Mouse (Mus musculus) granulocyte monocyte progenitor cell, adult 5-6 weeks (primary cell): Measurements from ENCODE around the gene Padi6. TPM values are rescaled to one million over a fixed set of nuclear protein-coding genes. Genes with fewer than 3 reads are reported as not detected.

Experiments used
- ATAC-seq: replicated peaks from 2 replicates; pipeline ENCODE4 v1.8.0; 2016; ENCODE audit warnings: mild to moderate bottlenecking, moderate TSS enrichment, inconsistent platforms; ENCODE audit not compliant: poor library complexity, severe bottlenecking
- total RNA-seq, 2 experiments: library from RNA; stranded (forward) in 1 of 2; stranded (reverse) in 1 of 2; fragments of 200-712, 200-1000 nt in 1 of 2; fragments of >200 nt in 1 of 2; fragmentation: Nextera tagmentation in 1 of 2; gene quantifications; 2 replicates each; pipeline ENCODE4 v1.2.3; 2014 to 2017

The Padi6 gene
- total RNA-seq, 2 experiments from 2014 or later = not detected

DNA sequence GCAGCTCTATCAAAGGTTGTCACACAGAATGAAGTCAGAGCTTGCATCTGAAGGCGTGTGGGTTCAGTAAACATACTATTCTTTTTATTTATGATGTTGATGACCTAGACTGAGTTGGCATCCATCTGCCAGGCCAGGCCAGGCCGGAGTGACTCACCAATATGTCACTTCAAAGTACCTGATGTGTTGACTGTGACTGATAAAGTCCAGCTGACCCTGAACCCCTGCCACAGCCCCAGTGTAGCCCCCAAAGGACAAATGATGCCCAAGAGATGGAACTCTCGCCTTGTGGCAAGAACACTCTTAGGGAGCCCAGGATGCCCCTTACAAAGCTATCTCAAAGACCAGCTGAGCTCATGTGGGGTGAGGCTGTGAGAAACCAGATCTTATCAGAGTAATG, 13.4 kb upstream of the Padi6 start:
- no peak for ATAC-seq

DNA sequence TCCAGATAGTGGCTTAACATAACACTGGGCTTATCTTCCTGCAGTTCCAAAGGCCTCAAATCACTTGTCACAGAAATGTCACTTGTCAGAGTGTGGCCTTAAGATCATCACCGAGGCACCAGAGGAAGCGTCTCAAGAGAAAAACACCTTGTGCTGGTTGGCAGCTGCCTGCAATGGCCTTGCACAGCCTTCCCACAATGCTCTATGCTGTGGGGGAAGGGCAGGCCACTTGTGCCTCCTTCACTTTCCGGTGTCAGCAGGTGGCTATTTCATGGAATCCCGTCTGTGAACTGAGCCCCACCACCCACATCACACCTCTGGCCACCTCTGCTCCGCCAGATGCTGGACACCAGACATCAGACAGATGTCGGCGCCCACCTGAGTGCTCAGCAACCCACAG, 10.9 kb upstream of the Padi6 start:
- ATAC-seq = no peak

DNA sequence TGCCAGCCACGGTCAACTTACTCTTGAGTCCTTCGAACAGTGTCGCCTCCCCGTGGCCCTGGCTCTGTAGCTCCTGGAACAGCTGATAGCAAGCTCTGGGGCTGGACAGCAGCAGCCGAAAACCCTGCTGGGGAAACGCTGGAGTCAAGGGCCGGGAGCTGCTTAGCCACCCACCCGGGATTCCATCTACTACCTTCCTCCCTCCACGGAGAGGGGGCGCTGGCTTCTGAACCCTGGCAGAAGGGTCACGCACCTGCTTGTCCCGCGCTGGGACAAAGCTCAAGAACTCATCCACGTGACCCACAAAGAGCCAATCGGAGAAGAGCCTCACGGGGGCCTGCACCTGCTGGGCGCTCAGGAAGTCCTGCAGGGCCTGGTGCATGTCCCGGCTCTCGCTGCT, 7.9 kb upstream of the Padi6 start:
- peak; percentile 31 for ATAC-seq

DNA sequence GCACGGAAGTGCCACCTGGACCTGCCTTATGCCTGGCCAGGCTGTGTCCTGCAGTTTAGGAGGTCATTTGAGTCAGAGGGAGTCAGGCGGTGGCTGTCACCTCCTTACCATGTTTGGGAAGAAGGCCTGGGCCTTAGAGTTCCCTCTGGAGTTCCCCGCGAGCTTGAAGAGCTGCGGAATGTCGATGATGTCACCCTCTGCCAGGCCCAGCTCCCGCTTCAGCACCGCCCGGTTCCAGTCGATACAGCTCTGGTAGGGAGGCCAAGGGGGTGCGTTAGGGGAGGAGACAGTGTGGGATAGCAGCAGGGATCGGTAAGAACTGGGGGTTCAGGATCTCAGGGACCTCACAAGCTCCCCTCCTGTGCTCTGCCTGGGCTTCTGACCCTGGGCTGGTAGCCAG, 5.5 kb upstream of the Padi6 start:
- no peak for ATAC-seq

DNA sequence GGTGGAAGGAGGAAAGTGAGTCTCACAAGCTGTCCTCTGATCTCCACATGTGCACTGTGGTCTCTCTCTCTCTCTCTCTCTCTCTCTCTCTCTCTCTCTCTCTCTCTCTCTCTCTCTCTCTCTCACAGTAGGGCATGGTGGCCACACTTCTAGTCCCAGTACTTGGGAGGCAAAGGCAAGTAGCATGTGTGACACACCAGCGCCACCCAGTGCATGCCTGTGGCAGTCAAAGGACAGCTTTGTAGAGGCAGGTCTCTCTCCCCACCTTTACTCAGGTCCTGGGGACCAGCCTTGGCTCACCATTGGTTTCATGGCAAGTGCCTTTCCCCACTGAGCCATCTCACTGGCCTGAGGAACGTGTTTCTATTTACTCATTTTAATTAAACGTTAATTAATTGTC, 2.2 kb upstream of the Padi6 start:
- peak; percentile 69 for ATAC-seq

DNA sequence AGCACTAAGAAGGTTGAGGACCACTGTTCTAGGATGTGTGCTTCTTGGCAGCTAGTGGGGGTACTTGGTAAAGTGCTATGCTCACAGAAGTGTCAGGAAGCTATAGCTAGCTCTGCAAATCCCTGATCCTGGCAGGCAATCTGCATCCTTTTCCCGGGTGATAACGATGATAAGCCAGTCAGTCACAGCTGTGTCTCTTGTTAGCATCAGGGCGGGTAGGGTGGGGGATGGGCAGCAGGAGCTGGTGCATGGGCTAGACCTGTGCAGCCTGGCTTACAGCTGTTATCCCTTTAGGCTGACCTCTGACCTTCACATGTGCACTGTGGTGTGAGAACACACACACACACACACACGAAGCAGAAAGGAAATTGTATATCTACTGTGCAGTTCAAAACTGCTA, 643 bp upstream of the Padi6 start:
- ATAC-seq = no peak

DNA sequence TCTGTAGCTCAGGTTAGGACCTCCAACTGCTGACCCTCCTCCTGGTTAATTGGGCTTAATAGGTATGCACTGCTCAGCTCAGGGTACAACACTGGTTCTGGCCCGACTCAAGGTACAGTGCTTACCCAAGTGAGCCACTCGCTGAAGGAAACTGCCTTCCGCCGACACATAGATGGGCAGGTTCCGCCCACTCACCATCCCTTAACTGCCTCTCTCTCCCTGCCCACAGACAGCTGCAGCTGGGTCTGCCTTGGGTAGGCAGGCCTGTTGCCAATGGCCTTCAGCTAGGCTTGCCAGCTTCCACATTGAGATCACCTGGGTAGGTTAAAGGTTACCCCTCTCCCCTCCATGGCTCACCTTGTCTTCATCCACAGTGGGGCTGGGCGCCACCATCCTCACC, 1.0 kb downstream of the Padi6 start:
- 0 out of 2 replicates have a peak, but pooled peaks have one; percentile 3 for ATAC-seq

DNA sequence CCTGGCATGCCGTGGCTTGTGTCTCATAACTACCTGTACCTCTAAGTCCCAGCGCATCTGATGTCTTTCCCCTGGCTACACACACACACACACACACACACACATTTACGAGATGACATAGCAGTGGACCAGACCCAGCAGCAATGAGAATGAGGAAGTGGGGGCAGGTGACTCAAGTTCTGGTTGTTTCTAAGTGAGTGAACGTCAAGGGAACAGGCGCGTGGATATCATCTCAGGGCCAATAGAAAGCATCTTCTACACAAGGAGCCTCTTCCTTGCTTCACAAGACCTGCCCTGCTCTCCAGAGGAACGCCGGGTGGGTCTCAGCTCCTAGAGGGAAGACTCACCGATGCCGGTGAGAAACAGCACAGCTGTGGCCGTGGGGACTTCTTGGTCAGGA, 1.8 kb downstream of the Padi6 start:
- ATAC-seq = peak; percentile 65

DNA sequence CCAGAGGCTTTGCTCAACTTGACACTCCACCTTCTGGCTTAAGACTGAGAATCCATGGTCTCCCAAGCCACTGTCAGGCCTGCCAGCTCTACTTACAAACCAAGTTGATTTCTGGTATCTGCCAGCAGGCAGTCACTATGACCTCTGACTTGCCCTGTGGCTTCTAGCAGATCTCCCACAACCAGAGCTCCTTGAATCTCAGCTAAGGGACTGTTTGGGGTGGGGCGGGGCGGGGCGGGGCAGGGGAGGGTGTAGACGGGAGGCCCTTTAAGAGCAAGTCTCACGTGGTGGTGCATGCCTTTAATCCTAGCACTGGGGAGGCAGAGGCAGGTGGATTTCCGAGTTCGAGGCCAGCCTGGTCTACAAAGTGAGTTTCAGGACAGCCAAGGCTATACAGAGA, 9.6 kb downstream of the Padi6 start:
- no peak for ATAC-seq

DNA sequence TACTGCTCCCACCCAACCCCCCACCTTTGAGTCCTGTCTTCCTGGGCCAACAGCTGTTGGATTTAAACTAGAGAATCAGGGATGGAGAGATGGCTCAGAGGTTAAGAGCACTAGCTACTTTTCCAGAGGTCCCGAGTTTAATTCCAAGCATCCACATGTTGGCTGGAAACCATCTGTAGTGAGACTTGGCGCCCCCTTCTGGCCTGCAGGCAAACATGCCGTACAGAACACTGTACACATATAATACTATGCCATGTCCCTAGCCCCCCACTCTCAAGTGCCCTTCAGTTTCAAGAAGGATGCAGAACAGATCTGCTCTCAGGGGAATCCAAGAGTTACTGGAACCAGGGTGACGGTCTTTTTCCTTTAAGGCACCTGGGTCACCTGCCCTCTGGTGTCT, 10.8 kb downstream of the Padi6 start:
- ATAC-seq = no peak

DNA sequence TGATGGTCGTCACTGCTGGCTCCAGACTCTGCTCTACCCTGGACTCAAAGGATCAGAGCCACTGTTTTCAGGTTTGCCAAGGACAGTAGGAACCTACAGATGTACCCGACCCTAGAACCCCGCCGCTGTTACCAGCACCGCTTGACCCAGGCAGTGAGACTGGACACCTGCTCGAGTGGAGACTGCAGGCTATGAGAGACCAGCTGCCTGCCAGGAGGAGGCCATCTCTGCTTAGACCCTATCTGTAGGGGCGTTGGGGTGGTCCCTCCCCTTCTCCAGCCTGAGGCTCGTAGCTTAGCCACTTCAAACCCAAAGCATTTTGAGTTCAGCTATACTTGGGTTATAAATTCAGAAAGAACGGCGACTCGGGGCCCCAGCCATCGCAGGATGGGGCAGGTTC, 15.5 kb downstream of the Padi6 start:
- ATAC-seq = no peak

DNA sequence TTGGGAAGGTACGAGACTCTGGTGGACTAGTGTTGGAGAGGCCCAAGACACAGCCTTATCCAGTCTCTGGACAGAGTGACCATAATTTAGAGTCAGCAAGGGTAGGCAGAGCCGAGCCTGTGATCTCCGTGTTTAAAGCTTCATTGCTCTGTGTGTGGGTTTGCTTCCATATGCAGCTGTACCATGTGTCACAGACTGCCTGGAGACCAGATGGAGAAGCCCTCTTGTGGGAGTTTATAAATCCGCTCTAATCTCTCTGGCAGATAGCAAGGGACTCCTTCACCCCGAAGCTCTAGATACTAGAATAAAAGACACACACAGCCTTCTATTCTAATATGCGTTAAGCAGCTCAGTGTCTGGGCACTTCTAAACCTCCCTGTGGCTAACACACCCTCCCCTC, 17.7 kb downstream of the Padi6 start:
- ATAC-seq = no peak

DNA sequence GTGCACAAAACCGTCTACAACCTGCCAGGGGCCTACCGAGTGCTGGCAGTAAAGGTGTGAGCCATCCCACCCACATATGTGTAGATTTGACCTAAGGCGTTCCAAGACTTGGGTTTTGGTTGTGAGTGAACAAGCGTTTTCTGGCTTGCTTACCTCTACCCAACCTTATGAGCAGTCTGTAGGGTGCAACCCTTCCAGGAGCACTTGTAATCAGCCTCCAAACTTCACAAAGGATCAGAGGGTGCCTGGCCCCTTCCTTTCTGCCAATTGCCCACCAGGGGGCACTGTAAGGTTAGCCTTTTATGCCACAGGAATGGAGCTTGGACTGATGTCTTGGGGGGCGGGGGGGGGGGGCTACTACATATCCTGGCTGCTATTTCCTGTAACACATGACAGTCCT, 18.6 kb downstream of the Padi6 start:
- 0 out of 2 replicates have a peak, but pooled peaks have one; percentile 25 for ATAC-seq

DNA sequence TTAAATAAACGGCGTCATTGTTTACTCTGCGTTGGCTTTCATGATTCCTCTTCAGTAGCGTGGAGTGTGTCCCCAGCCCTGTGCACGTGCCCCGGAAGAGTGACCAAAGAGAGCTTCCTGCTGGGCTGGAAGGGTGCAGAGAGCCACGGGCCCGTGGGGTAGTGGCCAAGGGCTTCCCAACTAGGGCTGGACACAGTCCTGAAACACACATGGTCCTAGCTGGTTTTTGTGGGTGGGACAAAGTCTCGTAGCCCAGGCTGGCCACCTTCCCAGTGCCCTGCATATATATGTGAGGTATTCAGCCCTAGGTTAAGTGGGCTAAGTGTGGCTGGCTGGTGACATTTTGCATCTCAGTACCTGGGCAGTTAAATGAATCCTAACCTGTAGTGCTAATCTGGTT, 19.3 kb downstream of the Padi6 start:
- ATAC-seq = no peak

DNA sequence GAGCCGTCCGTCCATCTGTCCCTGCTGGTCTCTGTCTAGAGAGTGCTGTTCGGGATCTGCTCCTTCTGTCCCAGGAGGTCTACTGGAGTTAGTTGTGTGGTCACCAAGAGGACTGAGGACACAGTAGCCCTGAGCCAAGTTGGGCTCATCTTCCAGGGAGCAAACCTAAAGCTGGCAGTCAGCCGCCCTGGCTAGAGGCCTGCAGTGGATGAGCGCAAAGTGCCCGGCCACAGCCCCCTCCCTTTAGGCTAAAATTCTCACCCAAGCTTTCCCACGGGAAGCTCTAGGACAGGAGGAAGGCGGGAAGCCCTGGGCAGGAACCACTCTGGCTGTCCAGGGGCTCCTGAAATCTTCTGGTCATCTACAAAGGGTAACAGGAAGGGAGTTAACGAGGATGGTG, 19.7 kb downstream of the Padi6 start:
- ATAC-seq = no peak

DNA sequence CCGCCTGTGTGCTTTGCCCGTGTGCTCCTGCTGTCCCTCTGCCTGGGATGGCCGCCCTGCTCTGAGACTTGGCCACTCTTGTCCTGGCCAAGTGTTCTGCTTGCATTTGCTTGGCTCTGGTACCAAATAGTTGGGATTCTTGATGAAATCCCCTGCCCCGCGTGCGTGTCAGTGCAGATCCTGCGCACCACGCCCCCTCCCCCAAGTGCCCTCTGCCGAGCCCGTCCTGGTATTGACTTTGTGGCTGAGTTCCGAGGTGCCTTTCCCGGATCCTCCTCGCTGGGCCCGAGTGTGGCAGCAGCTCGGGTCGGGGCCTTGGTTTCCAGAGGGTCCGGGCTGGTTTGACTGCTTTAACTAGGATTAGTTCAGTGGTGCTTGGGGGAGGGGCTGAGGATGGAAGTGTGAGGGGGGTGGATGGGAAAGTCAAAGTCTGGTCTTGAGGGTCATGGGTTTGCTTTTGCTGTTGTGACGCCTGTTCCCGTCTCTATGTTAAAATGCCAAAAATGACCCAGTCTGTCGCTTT, 20.4 kb downstream of the Padi6 start:
- no peak for ATAC-seq

DNA sequence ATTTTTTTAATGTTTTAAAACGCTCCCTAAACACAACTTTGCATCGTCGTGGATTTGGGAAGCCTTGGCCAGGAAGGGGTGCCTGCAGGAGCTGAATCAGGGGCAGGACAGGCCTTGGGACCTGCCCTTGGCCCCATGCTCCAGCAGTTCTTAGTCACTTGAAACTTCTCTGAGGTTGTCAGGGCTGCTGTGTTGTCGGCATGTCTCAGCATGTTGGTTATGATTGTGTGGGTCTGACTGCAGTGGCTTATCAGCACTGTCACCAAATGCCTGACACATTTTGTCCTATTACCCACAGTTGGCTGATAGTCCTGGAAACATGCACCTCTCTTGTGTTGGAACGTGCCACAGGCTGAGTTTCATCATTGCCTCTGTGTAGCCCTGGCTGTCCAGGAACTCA, 22.4 kb downstream of the Padi6 start:
- no peak for ATAC-seq

DNA sequence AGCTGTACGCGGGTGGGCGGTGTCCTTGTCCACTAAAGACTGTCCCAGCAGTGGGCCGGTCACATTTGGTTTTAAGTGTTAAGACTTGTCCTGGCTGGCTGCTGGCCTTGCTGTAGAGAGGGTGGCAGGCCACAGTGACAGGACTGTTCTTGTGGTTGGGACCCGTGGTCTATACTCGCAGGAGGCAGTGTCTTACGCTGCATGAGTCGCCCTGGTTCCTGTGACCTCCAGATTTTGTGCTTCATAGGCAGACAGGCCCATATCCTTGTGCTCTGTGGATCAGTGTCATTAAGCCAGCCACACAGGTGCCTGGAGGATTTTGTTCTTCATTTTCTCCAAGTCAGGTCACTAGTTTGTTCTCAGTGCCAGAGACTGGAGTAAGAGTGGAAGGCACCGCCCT, 24.0 kb downstream of the Padi6 start:
- no peak for ATAC-seq

DNA sequence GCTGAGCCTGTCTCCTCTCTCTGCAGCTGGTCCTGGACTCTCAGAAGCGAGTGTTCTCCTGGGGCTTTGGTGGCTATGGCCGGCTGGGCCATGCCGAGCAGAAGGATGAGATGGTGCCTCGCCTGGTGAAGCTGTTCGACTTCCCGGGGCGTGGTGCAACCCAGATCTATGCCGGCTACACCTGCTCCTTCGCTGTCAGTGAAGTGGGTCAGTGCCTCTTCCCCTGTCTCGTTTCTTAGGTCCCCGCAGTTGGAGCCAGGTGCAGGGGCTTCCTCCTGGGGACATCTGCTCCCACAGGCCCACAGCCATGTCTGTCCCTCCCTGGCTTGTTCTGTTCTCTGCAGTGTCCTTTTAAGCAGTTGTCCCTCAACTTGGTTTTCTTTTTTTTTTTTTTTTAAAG, 25.4 kb downstream of the Padi6 start:
- no peak for ATAC-seq

DNA sequence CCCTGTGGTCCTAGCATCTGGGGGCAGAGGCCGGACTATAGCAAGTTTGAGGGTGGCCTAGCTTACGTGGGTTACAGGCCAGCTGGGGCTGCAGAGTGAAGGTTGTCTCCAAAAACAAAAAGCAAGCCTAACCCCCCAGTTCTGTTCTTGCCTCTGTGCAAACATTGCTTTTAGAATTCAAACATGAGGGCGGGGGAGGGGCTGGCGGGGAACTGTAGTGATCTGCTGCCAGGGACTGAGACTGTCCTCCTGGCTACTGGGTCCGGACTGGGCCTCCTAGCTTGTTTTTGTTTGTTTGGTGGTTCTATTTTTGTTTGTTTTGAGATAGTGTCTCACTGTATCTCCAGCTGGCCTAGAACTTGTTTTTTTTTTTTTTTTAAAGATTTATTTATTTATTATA, 27.9 kb downstream of the Padi6 start:
- ATAC-seq = no peak

DNA sequence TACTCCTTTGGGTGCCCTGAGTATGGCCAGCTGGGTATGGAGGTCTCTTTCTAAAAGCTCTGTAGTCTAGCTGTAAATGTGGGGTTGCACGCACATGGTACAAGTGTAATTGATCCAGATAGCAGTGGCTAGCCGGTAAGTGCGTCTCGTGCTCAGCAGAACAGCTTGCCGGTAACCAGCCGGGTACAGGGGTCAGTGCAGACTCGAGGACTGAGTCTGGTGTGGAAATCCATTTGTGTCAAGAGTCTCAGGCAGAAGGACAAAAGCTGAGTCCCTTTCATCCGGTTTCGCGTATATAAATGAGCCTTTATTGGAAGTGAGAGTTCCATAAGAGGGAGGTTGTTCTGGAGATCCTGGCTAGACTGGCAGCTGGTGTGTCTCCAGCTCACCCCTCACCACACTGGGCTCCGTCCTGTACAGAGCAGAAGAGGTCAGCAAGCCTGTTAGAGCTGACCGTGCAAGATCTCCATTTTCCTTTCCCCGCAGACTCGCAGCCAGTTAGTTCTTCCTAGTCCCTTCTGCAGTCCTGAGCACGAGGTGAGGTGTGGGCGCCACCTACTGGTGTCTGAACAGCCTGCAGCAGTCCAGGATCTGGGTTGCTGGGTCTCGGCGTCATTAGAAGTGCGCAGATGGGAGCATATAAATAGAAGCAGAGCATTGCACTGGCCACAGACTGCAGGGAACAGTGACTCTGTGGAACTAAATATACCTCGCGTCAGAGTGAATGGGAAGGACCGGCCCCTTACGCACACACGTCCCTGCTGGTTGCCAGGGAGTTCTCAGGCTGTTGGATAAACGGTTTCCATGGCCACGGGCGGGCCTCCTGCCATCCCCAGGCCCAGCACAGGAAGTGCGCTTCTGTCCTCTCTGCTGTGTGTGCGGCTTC, 28.7 kb downstream of the Padi6 start:
- ATAC-seq = peak; percentile 81

DNA sequence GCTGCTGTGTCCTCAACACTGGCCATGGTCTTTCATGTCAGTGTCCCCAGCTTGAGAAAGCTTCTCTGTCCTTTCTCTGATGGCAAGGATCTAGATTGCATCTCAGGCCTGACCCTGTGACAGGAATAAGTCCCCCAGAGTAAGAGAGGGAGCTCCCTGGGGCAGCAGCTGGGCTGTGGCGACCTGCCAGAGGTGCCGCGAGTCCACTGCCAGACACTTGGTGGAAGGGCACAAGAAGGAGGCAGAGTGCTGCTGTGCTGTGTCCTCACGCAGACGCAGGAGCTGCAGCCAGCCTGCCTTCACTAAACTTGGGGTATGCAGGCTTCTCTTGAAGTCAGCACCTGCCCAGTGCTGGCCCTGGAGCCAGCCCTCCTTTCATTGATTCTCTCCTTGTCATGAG, 31.1 kb downstream of the Padi6 start:
- no peak for ATAC-seq
